Comparison of ENCODE assay signal across 19 mouse cellular contexts in the genomic region with DNA sequence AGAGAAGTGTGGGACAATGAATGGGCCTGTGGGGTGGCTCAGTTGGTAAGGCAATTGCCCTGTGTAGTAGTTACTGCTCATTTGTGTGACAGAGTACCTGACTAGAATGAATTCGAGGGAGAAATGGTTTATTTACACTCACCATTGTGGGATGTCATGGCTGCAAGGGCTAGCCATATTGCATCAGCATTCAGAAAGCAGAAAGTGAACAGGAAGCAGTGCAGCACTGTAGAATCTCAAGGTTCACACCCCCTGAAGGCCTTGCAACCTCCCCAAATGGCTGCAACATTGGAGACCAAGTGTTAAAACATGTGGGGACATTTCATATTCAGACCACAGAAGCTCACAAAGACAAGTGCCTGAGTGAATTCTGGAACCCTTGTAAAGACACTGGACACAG. TPM values are rescaled to one million over a fixed set of nuclear protein-coding genes. Genes with fewer than 3 reads are reported as not detected.
DNase-seq lines count a peak whose midpoint lies in the region; ATAC-seq and TF ChIP-seq lines count a peak whose summit lies in the region.
"Had no signal": no experiment of that assay in that cellular context is flagged by ENCODE, and none has a peak within 500 bp of the region (broad histone marks: within the 10 kb centered on the region; RNA-seq: fewer than 3 reads in every experiment).

No protein-coding gene starts in this region.

- no peaks in the 10 kb centered on the region for H3K36me3 ChIP-seq in hindbrain, postnatal 0 days (ENCODE audit: insufficient read depth, low read length)
- no peaks in the 10 kb centered on the region for H3K36me3 ChIP-seq in hindbrain, embryonic 11.5 days (ENCODE audit: control insufficient read depth, insufficient read depth, low read length)
- H3K36me3 ChIP-seq in MEL (ENCODE audit: control insufficient read depth in 1 of 2, insufficient read depth in 2 of 2, low read length in 2 of 2), result peaks cover 5 to 47% of the 10 kb centered on the region in 2 experiments
- no peaks in the 10 kb centered on the region for H3K36me3 ChIP-seq in midbrain, embryonic 15.5 days (replicated peaks)

- H3K27me3 ChIP-seq in hindbrain, postnatal 0 days (ENCODE audit: insufficient read depth, low read length), result no peaks in the 10 kb centered on the region
- no peaks in the 10 kb centered on the region for H3K27me3 ChIP-seq in hindbrain, embryonic 11.5 days (ENCODE audit: control insufficient read depth, insufficient read depth, low read length)
- no peaks in the 10 kb centered on the region for H3K27me3 ChIP-seq in MEL (ENCODE audit: control insufficient read depth in 1 of 2, insufficient read depth in 2 of 2, low read length in 2 of 2)
- H3K27me3 ChIP-seq in midbrain, embryonic 15.5 days (replicated peaks), result no peaks in the 10 kb centered on the region
- H3K27me3 ChIP-seq: embryonic facial prominence, embryonic 12.5 days; forebrain, embryonic 12.5 days; kidney, embryonic 15.5 days had no signal

- no peak overlapping the region for H3K27ac ChIP-seq in hindbrain, postnatal 0 days
- no peak overlapping the region for H3K27ac ChIP-seq in hindbrain, embryonic 11.5 days (ENCODE audit: low read depth, low read length)
- H3K27ac ChIP-seq in MEL (ENCODE audit: control insufficient read depth, low read depth, low read length), result peak overlapping the region; percentile 71
- peak overlapping the region; percentile 48; the same call in 1 of the 2 replicates for H3K27ac ChIP-seq in midbrain, embryonic 15.5 days
- H3K27ac ChIP-seq: embryonic facial prominence, embryonic 12.5 days; forebrain, embryonic 12.5 days; heart, adult 2 months; kidney, embryonic 15.5 days; liver, embryonic 14.5 days had no signal

- WGBS in hindbrain, postnatal 0 days, result 37% methylated on average over 1 of the region's 1 CpGs
- WGBS in hindbrain, embryonic 11.5 days, result 71% methylated on average over 1 of the region's 1 CpGs
- 68% methylated on average over 1 of the region's 1 CpGs for whole genome bisulfite sequencing in midbrain, embryonic 15.5 days

- H3K4me3 ChIP-seq in hindbrain, postnatal 0 days (ENCODE audit: low read length), result no peak overlapping the region
- H3K4me3 ChIP-seq in hindbrain, embryonic 11.5 days (ENCODE audit: low read depth, low read length), result no peak overlapping the region
- H3K4me3 ChIP-seq in MEL (ENCODE audit: control insufficient read depth in 1 of 2, insufficient read depth in 1 of 2, low read depth in 2 of 2, low read length in 2 of 2), result no peak overlapping the region
- H3K4me3 ChIP-seq in midbrain, embryonic 15.5 days, result no peak overlapping the region
- H3K4me3 ChIP-seq: embryonic facial prominence, embryonic 12.5 days; forebrain, embryonic 12.5 days; heart, adult 2 months; kidney, embryonic 15.5 days had no signal

- intact Hi-C loops in left cerebral cortex, postnatal 25 days (cut with DNase I), result no loop called here

- H3K4me2 ChIP-seq in hindbrain, postnatal 0 days (ENCODE audit: low read depth, low read length), result no peak overlapping the region
- H3K4me2 ChIP-seq in hindbrain, embryonic 11.5 days (replicated peaks; ENCODE audit: low read depth, low read length), result no peak overlapping the region
- H3K4me2 ChIP-seq in midbrain, embryonic 15.5 days, result no peak overlapping the region
- H3K4me2 ChIP-seq: embryonic facial prominence, embryonic 12.5 days; forebrain, embryonic 12.5 days; kidney, embryonic 15.5 days had no signal

- TF ChIP-seq RAD21 in MEL (IDR thresholded peaks at IDR 0.05; ENCODE audit: low read depth, low read length), result no peak

- peak; percentile 61; the same call in 1 of the 2 replicates for ATAC-seq in hindbrain, postnatal 0 days
- no peak for ATAC-seq in hindbrain, embryonic 11.5 days (ENCODE audit: low FRiP score)
- ATAC-seq in midbrain, embryonic 15.5 days (replicated peaks), result no peak
- ATAC-seq in erythroblast, adult 5-6 weeks (replicated peaks; ENCODE audit: low FRiP score, poor library complexity, severe bottlenecking), result no peak

- H3K4me1 ChIP-seq in hindbrain, postnatal 0 days (ENCODE audit: insufficient read depth, low read length), result no peaks in the 10 kb centered on the region
- H3K4me1 ChIP-seq in hindbrain, embryonic 11.5 days (replicated peaks; ENCODE audit: control insufficient read depth, insufficient read depth, low read length), result no peaks in the 10 kb centered on the region
- H3K4me1 ChIP-seq in MEL (ENCODE audit: control insufficient read depth in 1 of 2, insufficient read depth in 2 of 2, low read length in 2 of 2), result peaks cover 21% of the 10 kb centered on the region in 2 experiments
- H3K4me1 ChIP-seq in midbrain, embryonic 15.5 days, result peaks cover 8% of the 10 kb centered on the region; the same call in 1 of the 2 replicates
- H3K4me1 ChIP-seq: kidney, embryonic 15.5 days had no signal

- no peak overlapping the region for H3K9ac ChIP-seq in hindbrain, postnatal 0 days (replicated peaks; ENCODE audit: low read length)
- H3K9ac ChIP-seq in hindbrain, embryonic 11.5 days (ENCODE audit: low read depth, low read length), result no peak overlapping the region
- H3K9ac ChIP-seq in MEL (ENCODE audit: control insufficient read depth, low read depth, low read length, poor library complexity, severe bottlenecking), result peak overlapping the region; percentile 52
- no peak overlapping the region for H3K9ac ChIP-seq in midbrain, embryonic 15.5 days
- H3K9ac ChIP-seq: embryonic facial prominence, embryonic 12.5 days; forebrain, embryonic 12.5 days; kidney, embryonic 15.5 days; liver, embryonic 14.5 days had no signal

- TF ChIP-seq POLR2A in MEL (IDR thresholded peaks at IDR 0.05; ENCODE audit: control insufficient read depth in 1 of 2, insufficient read depth in 1 of 2, low read depth in 1 of 2, low read length in 2 of 2, poor library complexity in 1 of 2), result no peak

- 0 out of 4 replicates have a peak, but pooled peaks of 1 of the 2 experiments have one; percentile 7 for TF ChIP-seq EP300 in MEL (IDR thresholded peaks at IDR 0.05; ENCODE audit: low read depth in 1 of 2, low read length in 2 of 2)

- DNase-seq in hindbrain, postnatal 0 days (ENCODE audit: low spot score), result no peak
- no peak for DNase-seq in hindbrain, embryonic 11.5 days (ENCODE audit: low spot score)
- DNase-seq in A20 (ENCODE audit: low read depth, low spot score) (peak; percentile 45), MEL (ENCODE audit: low read depth, low spot score) (peak; percentile 54)
- no peak for DNase-seq in left cerebral cortex, postnatal 25 days (ENCODE audit: low spot score in 2 of 2)
- DNase-seq: adrenal gland, adult 8-10 months; cerebellum, postnatal 25 days; heart, adult 2 months; lung, postnatal 4 days; thymus, adult 2 months had no signal

- no peaks in the 10 kb centered on the region for H3K9me3 ChIP-seq in hindbrain, postnatal 0 days (ENCODE audit: low read length)
- H3K9me3 ChIP-seq in hindbrain, embryonic 11.5 days (ENCODE audit: control insufficient read depth, low read length), result no peaks in the 10 kb centered on the region
- no peaks in the 10 kb centered on the region for H3K9me3 ChIP-seq in MEL (replicated peaks; ENCODE audit: insufficient read depth, low read length)
- H3K9me3 ChIP-seq in midbrain, embryonic 15.5 days, result no peaks in the 10 kb centered on the region
- H3K9me3 ChIP-seq: embryonic facial prominence, embryonic 12.5 days; forebrain, embryonic 12.5 days; kidney, embryonic 15.5 days had no signal

- no peak for TF ChIP-seq CTCF in hindbrain, postnatal 0 days (IDR thresholded peaks at IDR 0.05; ENCODE audit: low read depth)
- no peak for TF ChIP-seq CTCF in MEL (IDR thresholded peaks at IDR 0.05 in 2 of 3, conservative IDR thresholded peaks at IDR 0.05 in 1 of 3; ENCODE audit: control insufficient read depth in 1 of 3, insufficient read depth in 1 of 3, low read depth in 2 of 3, low read length in 3 of 3, poor library complexity in 1 of 3, severe bottlenecking in 1 of 3)

- H3K79me2 ChIP-seq in MEL (ENCODE audit: control insufficient read depth, insufficient read depth, low read length, poor library complexity), result peaks cover 6% of the 10 kb centered on the region

TF ChIP-seq in MEL, 35 proteins besides CTCF, POLR2A, EP300 and RAD21 (continues in another document):
- TF ChIP-seq NELFE (IDR thresholded peaks at IDR 0.05; ENCODE audit: low read depth, low read length) (no peak), TAL1 (IDR thresholded peaks at IDR 0.05; ENCODE audit: low read length) (no peak), ETS1 (IDR thresholded peaks at IDR 0.05; ENCODE audit: low read depth, low read length) (no peak), JUND (IDR thresholded peaks at IDR 0.05; ENCODE audit: low read depth, low read length) (no peak), TCF12 (IDR thresholded peaks at IDR 0.05; ENCODE audit: low read depth, low read length) (no peak), MXI1 (IDR thresholded peaks at IDR 0.05; ENCODE audit: low read depth, low read length) (no peak), MAZ (IDR thresholded peaks at IDR 0.05; ENCODE audit: low read depth, low read length) (no peak), GATA1 (IDR thresholded peaks at IDR 0.05; ENCODE audit: low read depth, low read length) (no peak), RCOR1 (IDR thresholded peaks at IDR 0.05; ENCODE audit: low read depth, low read length) (no peak), USF1 (IDR thresholded peaks at IDR 0.05; ENCODE audit: low read depth, low read length) (no peak)

RNA-seq across cellular contexts. Expression of a gene that starts 23.4 kb away (rescaled TPM):
- total RNA-seq in hindbrain, postnatal 0 days (2014; rRNA removed), result not detected in 2 replicates
- polyA plus RNA-seq in hindbrain, postnatal 0 days (2015; fragmentation: Nextera tagmentation; extraction: Ambion mirVana), result not detected in 2 replicates
- not detected in 2 replicates for polyA plus RNA-seq in hindbrain, embryonic 11.5 days (2014; fragmentation: Nextera tagmentation; extraction: Ambion mirVana)
- not detected in 2 replicates for total RNA-seq in MEL (2012; rRNA removed)
- not detected for polyA plus RNA-seq in MEL (2012; ENCODE audit: insufficient read depth in 1 of 2, insufficient read length in 2 of 2, low read depth in 1 of 2, low replicate concordance in 2 of 2, missing spikeins in 1 of 2)
- not detected in 2 replicates for polyA plus RNA-seq in midbrain, embryonic 15.5 days (2015; fragmentation: Nextera tagmentation; extraction: Ambion mirVana)
- total RNA-seq in erythroblast, adult 5-6 weeks (2015; ENCODE audit: low replicate concordance), result not detected in 2 replicates
- total RNA-seq in erythroblast, adult 5-6 weeks (2017; ENCODE audit: low replicate concordance), result not detected in 2 replicates
- total RNA-seq in left cerebral cortex, postnatal 25 days (2021), result not detected
- total RNA-seq: heart, adult 2 months; hematopoietic stem cell, adult 5-6 weeks; layer of hippocampus, adult 8-10 months; left cerebral cortex, postnatal 14 days had no signal
- polyA plus RNA-seq: embryonic facial prominence, embryonic 12.5 days; forebrain, embryonic 12.5 days; liver, embryonic 14.5 days had no signal

RNA-seq across cellular contexts. Expression of a gene that starts 44.7 kb away (rescaled TPM):
- total RNA-seq in hindbrain, postnatal 0 days (2014; rRNA removed), result not detected in 2 replicates
- polyA plus RNA-seq in hindbrain, postnatal 0 days (2015; fragmentation: Nextera tagmentation; extraction: Ambion mirVana), result not detected in 2 replicates
- not detected in 2 replicates for polyA plus RNA-seq in hindbrain, embryonic 11.5 days (2014; fragmentation: Nextera tagmentation; extraction: Ambion mirVana)
- total RNA-seq in MEL (2012; rRNA removed), result not detected in 2 replicates
- not detected for polyA plus RNA-seq in MEL (2012; ENCODE audit: insufficient read depth in 1 of 2, insufficient read length in 2 of 2, low read depth in 1 of 2, low replicate concordance in 2 of 2, missing spikeins in 1 of 2)
- not detected in 2 replicates for polyA plus RNA-seq in midbrain, embryonic 15.5 days (2015; fragmentation: Nextera tagmentation; extraction: Ambion mirVana)
- not detected in 2 replicates for total RNA-seq in erythroblast, adult 5-6 weeks (2015; ENCODE audit: low replicate concordance)
- total RNA-seq in erythroblast, adult 5-6 weeks (2017; ENCODE audit: low replicate concordance), result not detected in 2 replicates
- not detected for total RNA-seq in left cerebral cortex, postnatal 25 days (2021)
- total RNA-seq: adrenal gland, adult 8-10 months; hematopoietic stem cell, adult 5-6 weeks; layer of hippocampus, adult 8-10 months; left cerebral cortex, postnatal 14 days had no signal
- polyA plus RNA-seq: embryonic facial prominence, embryonic 12.5 days; forebrain, embryonic 12.5 days had no signal

Comparison
In these comparisons a context has a peak if more than half of its experiments do, and no peak if none do; other contexts are left out.
1. DNase-seq: peak in A20 (single experiment) and MEL (single experiment); none in hindbrain, postnatal 0 days (single experiment), hindbrain, embryonic 11.5 days (single experiment) and left cerebral cortex, postnatal 25 days (0 of 2).
2. H3K27ac ChIP-seq: peak in MEL (single experiment) and midbrain, embryonic 15.5 days (single experiment); none in hindbrain, postnatal 0 days (single experiment) and hindbrain, embryonic 11.5 days (single experiment).